Comparison of ENCODE assay signal across 9 mouse cellular contexts in the genomic region with DNA sequence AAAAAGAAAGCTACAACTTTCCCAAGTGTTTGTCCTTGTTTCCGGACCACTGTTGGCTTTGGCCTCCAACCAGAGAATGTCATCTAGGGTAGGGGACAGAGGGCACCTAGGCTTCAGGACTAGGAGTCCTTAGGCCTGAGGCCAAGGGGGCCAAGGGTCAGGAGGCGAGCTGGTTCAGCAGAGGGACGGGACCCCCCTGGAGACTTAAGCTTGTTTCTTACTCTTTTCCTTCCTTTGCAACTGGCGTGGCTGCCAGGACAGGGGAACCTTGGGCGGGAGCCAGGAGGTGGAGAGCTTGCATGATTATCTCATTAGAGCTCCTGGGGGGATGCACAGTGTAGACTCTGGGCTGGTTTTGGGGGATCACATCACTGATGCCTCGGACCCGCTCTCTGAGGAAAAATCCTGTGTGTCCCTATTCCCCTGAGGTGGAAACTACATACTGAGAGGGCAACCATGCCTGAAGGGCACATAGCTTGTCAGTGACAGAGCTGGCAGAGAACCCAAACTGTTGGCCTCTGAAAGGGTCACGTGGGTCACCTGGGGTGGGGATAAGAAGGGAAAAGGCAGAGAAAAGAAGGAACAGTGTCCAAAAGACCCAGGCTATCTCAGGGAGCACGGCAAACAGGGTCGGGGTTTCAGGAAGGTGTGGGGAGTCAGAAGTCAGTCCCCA. TPM values are rescaled to one million over a fixed set of nuclear protein-coding genes. Genes with fewer than 3 reads are reported as not detected.
A peak's percentile ranks its signal among the peaks of the same experiment; 100 is the strongest.
DNase-seq lines count a peak whose midpoint lies in the region; ATAC-seq lines count a peak whose summit lies in the region.
"Had no signal": no experiment of that assay in that cellular context is flagged by ENCODE, and none has a peak within 500 bp of the region (broad histone marks: within the 10 kb centered on the region; RNA-seq: fewer than 3 reads in every experiment).

No protein-coding gene starts in this region.

- ATAC-seq in embryonic facial prominence, embryonic 14.5 days (ENCODE audit: low read depth), result peak; percentile 45; the same call in 1 of the 2 replicates

- WGBS in embryonic facial prominence, embryonic 14.5 days, result 45% methylated on average over 10 of the region's 10 CpGs

- H3K4me1 ChIP-seq in embryonic facial prominence, embryonic 14.5 days (ENCODE audit: control insufficient read depth, insufficient read depth, low read length), result peaks cover 13% of the 10 kb centered on the region

- no peaks in the 10 kb centered on the region for H3K36me3 ChIP-seq in embryonic facial prominence, embryonic 14.5 days (ENCODE audit: control insufficient read depth, insufficient read depth, low read length)

- H3K9ac ChIP-seq in embryonic facial prominence, embryonic 14.5 days (ENCODE audit: low read depth, low read length), result peak overlapping the region; percentile 15; the same call in 1 of the 2 replicates

- H3K4me3 ChIP-seq in embryonic facial prominence, embryonic 14.5 days (ENCODE audit: low read depth, low read length), result no peak overlapping the region

- no peaks in the 10 kb centered on the region for H3K27me3 ChIP-seq in embryonic facial prominence, embryonic 14.5 days (replicated peaks; ENCODE audit: control insufficient read depth, insufficient read depth, low read length)

- H3K9me3 ChIP-seq in embryonic facial prominence, embryonic 14.5 days (ENCODE audit: control insufficient read depth, low read length), result no peaks in the 10 kb centered on the region

- H3K4me2 ChIP-seq in embryonic facial prominence, embryonic 14.5 days (ENCODE audit: low read depth, low read length), result no peak overlapping the region

- peak; percentile 21 for DNase-seq in ovary, postnatal 10 days (ENCODE audit: low spot score)
- DNase-seq in ovary, adult 18-20 months (ENCODE audit: low spot score), result no peak
- peak; percentile 68 for DNase-seq in embryonic facial prominence, embryonic 14.5 days (ENCODE audit: low spot score)
- DNase-seq in heart, postnatal 4 days, result peak; percentile 73
- DNase-seq in lung, postnatal 4 days, result peak; percentile 40 to 51
- no peak for DNase-seq in frontal cortex, adult 2 months (ENCODE audit: extremely low spot score in 1 of 2, low spot score in 1 of 2)
- no peak for DNase-seq in layer of hippocampus, adult 11-12 months (ENCODE audit: low spot score)
- no peak for DNase-seq in natural killer cell, adult 2 months (ENCODE audit: low spot score in 2 of 2)

- H3K27ac ChIP-seq in embryonic facial prominence, embryonic 14.5 days (replicated peaks; ENCODE audit: low read depth, low read length), result no peak overlapping the region

RNA-seq across cellular contexts. Expression of a gene that starts 8.3 kb away (rescaled TPM):
- polyA plus RNA-seq in embryonic facial prominence, embryonic 14.5 days (2014; fragmentation: Nextera tagmentation; extraction: Ambion mirVana), result 0.07 and 0.14 TPM in 2 replicates
- total RNA-seq in heart, postnatal 4 days (2021), result under 1 TPM; 0.11 to 0.12 TPM
- polyA plus RNA-seq in frontal cortex, adult 2 months (2012; rRNA removed), result 0.06 TPM in 1 of 2 replicates, not detected in the other
- polyA plus RNA-seq: neural tube, embryonic 14.5 days had no signal

RNA-seq across cellular contexts. Expression of a gene that starts 8.9 kb away (rescaled TPM):
- polyA plus RNA-seq in embryonic facial prominence, embryonic 14.5 days (2014; fragmentation: Nextera tagmentation; extraction: Ambion mirVana), result 64.9 and 65.1 TPM in 2 replicates
- total RNA-seq in heart, postnatal 4 days (2021), result 100 to 1,000 TPM in 1 of 2 experiments, 10 to 100 TPM in 1; 88.1 to 142 TPM
- polyA plus RNA-seq in frontal cortex, adult 2 months (2012; rRNA removed), result 29.1 and 29.3 TPM in 2 replicates

Comparison
In these comparisons a context has a peak if more than half of its experiments do, and no peak if none do; other contexts are left out.
1. DNase-seq: peak in ovary, postnatal 10 days (single experiment), embryonic facial prominence, embryonic 14.5 days (single experiment), heart, postnatal 4 days (single experiment) and lung, postnatal 4 days (2 of 2); none in ovary, adult 18-20 months (single experiment), frontal cortex, adult 2 months (0 of 2), layer of hippocampus, adult 11-12 months (single experiment) and natural killer cell, adult 2 months (0 of 2).